In genomic region chr1:20131786-20132596, GRCm38 (mm10) we compare ENCODE assay signal across 14 mouse cellular contexts.
DNase-seq lines count a peak whose midpoint lies in the region; ATAC-seq and TF ChIP-seq lines count a peak whose summit lies in the region.
"Had no signal": no experiment of that assay in that cellular context is flagged by ENCODE, and none has a peak within 500 bp of the region (broad histone marks: within the 10 kb centered on the region; RNA-seq: fewer than 3 reads in every experiment).

No protein-coding gene starts in this region.

- H3K9ac ChIP-seq in stomach, embryonic 15.5 days: no peak overlapping the region
- H3K9ac ChIP-seq in stomach, postnatal 0 days (ENCODE audit: low read length): no peak overlapping the region
- H3K9ac ChIP-seq in liver, adult 2 months (ENCODE audit: low read depth, low read length): no peak overlapping the region; the same call in 1 of the 2 replicates
- H3K9ac ChIP-seq: embryonic facial prominence, embryonic 12.5 days; lung, embryonic 15.5 days had no signal

- peaks cover 6% of the 10 kb centered on the region for H3K4me1 ChIP-seq in kidney, adult 2 months (ENCODE audit: control insufficient read depth, insufficient read depth, low read length)
- no peaks in the 10 kb centered on the region for H3K4me1 ChIP-seq in stomach, embryonic 15.5 days
- H3K4me1 ChIP-seq in stomach, postnatal 0 days (replicated peaks; ENCODE audit: control insufficient read depth, insufficient read depth): no peaks in the 10 kb centered on the region
- H3K4me1 ChIP-seq in liver, adult 2 months (ENCODE audit: control insufficient read depth, insufficient read depth, low read length): peaks cover 4% of the 10 kb centered on the region; the same call in 1 of the 2 replicates
- H3K4me1 ChIP-seq: lung, embryonic 15.5 days; megakaryocyte, embryonic 14.5 days had no signal

- 51% methylated on average over 6 of the region's 6 CpGs for whole genome bisulfite sequencing in kidney, adult 2 months
- 52% methylated on average over 6 of the region's 6 CpGs for WGBS in stomach, embryonic 15.5 days
- WGBS in stomach, postnatal 0 days: 50% methylated on average over 6 of the region's 6 CpGs
- WGBS in liver, adult 2 months: 20% methylated on average over 6 of the region's 6 CpGs

- peak; percentile 66; the same call in 1 of the 2 replicates for ATAC-seq in stomach, embryonic 15.5 days (ENCODE audit: insufficient read depth, low FRiP score, low read depth)
- ATAC-seq in stomach, postnatal 0 days (ENCODE audit: low FRiP score, low TSS enrichment): no peak; the same call in 1 of the 2 replicates
- ATAC-seq: hindbrain, embryonic 16.5 days had no signal

- no peaks in the 10 kb centered on the region for H3K9me3 ChIP-seq in stomach, embryonic 15.5 days
- H3K9me3 ChIP-seq in stomach, postnatal 0 days (ENCODE audit: control insufficient read depth, low read length): no peaks in the 10 kb centered on the region
- H3K9me3 ChIP-seq: embryonic facial prominence, embryonic 12.5 days; lung, embryonic 15.5 days; megakaryocyte, embryonic 14.5 days had no signal

- TF ChIP-seq CTCF in kidney, adult 2 months (conservative IDR thresholded peaks at IDR 0.05; ENCODE audit: insufficient read depth, insufficient read length, low read depth, low read length): no peak
- no peak for TF ChIP-seq CTCF in stomach, postnatal 0 days (IDR thresholded peaks at IDR 0.05; ENCODE audit: low read depth)
- no peak for TF ChIP-seq CTCF in liver, adult 2 months (IDR thresholded peaks at IDR 0.05; ENCODE audit: low read depth, low read length)

- H3K79me2 ChIP-seq in liver, adult 2 months (ENCODE audit: control insufficient read depth, insufficient read depth, low read length): no peaks in the 10 kb centered on the region

- intact Hi-C loops in heart, postnatal 10 days (cut with DNase I): no loop called here

- no peak overlapping the region for H3K4me3 ChIP-seq in kidney, adult 2 months (ENCODE audit: insufficient read depth, low read depth, low read length)
- H3K4me3 ChIP-seq in stomach, embryonic 15.5 days (replicated peaks): no peak overlapping the region
- no peak overlapping the region for H3K4me3 ChIP-seq in stomach, postnatal 0 days (ENCODE audit: low read depth, low read length)
- H3K4me3 ChIP-seq in liver, adult 2 months (ENCODE audit: insufficient read depth, low read depth, low read length): peak overlapping the region; percentile 26; the same call in 1 of the 2 replicates
- H3K4me3 ChIP-seq: embryonic facial prominence, embryonic 12.5 days; lung, embryonic 15.5 days; megakaryocyte, embryonic 14.5 days had no signal

- TF ChIP-seq EP300 in stomach, postnatal 0 days (optimal IDR thresholded peaks at IDR 0.05): no peak

- no peak for TF ChIP-seq POLR2A in kidney, adult 2 months (IDR thresholded peaks at IDR 0.05; ENCODE audit: low read depth, low read length)
- TF ChIP-seq POLR2A in liver, adult 2 months (IDR thresholded peaks at IDR 0.05; ENCODE audit: extremely low read depth, insufficient read depth, low read length): no peak

- H3K27ac ChIP-seq in kidney, adult 2 months (ENCODE audit: insufficient read depth, low read depth, low read length): peak overlapping the region; percentile 52
- no peak overlapping the region for H3K27ac ChIP-seq in stomach, embryonic 15.5 days
- no peak overlapping the region for H3K27ac ChIP-seq in stomach, postnatal 0 days (replicated peaks)
- peak overlapping the region; percentile 86 for H3K27ac ChIP-seq in liver, adult 2 months (replicated peaks; ENCODE audit: insufficient read depth, low read depth, low read length)
- H3K27ac ChIP-seq: embryonic facial prominence, embryonic 12.5 days; lung, embryonic 15.5 days had no signal

- DNase-seq in kidney, adult 2 months: peak; percentile 49
- no peak for DNase-seq in kidney, postnatal 14 days
- no peak for DNase-seq in stomach, postnatal 0 days (ENCODE audit: low spot score)
- DNase-seq in liver, adult 2 months (ENCODE audit: extremely low read depth, low read depth, low spot score): peak; percentile 99
- peak; percentile 5 for DNase-seq in yolk sac, embryonic 10.5 days (ENCODE audit: low spot score)
- DNase-seq in right cerebral cortex, adult 18-20 months: no peak
- DNase-seq in heart, postnatal 10 days: no peak
- DNase-seq: cerebellum, adult 18-20 months; thymus, postnatal 14 days had no signal

- H3K36me3 ChIP-seq in kidney, adult 2 months (ENCODE audit: control insufficient read depth, insufficient read depth, low read length): no peaks in the 10 kb centered on the region
- no peaks in the 10 kb centered on the region for H3K36me3 ChIP-seq in stomach, embryonic 15.5 days
- no peaks in the 10 kb centered on the region for H3K36me3 ChIP-seq in stomach, postnatal 0 days (ENCODE audit: control insufficient read depth, insufficient read depth, low read length)
- no peaks in the 10 kb centered on the region for H3K36me3 ChIP-seq in liver, adult 2 months (ENCODE audit: control insufficient read depth, insufficient read depth, low read length)
- H3K36me3 ChIP-seq: embryonic facial prominence, embryonic 12.5 days; lung, embryonic 15.5 days had no signal

- no peak overlapping the region for H3K4me2 ChIP-seq in stomach, embryonic 15.5 days
- H3K4me2 ChIP-seq in stomach, postnatal 0 days (replicated peaks; ENCODE audit: low read depth): no peak overlapping the region
- H3K4me2 ChIP-seq: embryonic facial prominence, embryonic 12.5 days; lung, embryonic 15.5 days had no signal

- H3K27me3 ChIP-seq in kidney, adult 2 months (replicated peaks; ENCODE audit: control insufficient read depth, insufficient read depth, low read length): no peaks in the 10 kb centered on the region
- no peaks in the 10 kb centered on the region for H3K27me3 ChIP-seq in stomach, embryonic 15.5 days (replicated peaks)
- no peaks in the 10 kb centered on the region for H3K27me3 ChIP-seq in stomach, postnatal 0 days (ENCODE audit: control insufficient read depth, insufficient read depth, low read length)
- H3K27me3 ChIP-seq in liver, adult 2 months (ENCODE audit: control insufficient read depth, insufficient read depth, low read length): no peaks in the 10 kb centered on the region
- H3K27me3 ChIP-seq: embryonic facial prominence, embryonic 12.5 days; lung, embryonic 15.5 days; megakaryocyte, embryonic 14.5 days had no signal

Comparison
In these comparisons a context has a peak if more than half of its experiments do, and no peak if none do; other contexts are left out.
1. DNase-seq: peak in kidney, adult 2 months (single experiment), liver, adult 2 months (single experiment) and yolk sac, embryonic 10.5 days (single experiment); none in kidney, postnatal 14 days (single experiment), stomach, postnatal 0 days (single experiment), right cerebral cortex, adult 18-20 months (single experiment) and heart, postnatal 10 days (0 of 2).
2. H3K27ac ChIP-seq: peak in kidney, adult 2 months (single experiment) and liver, adult 2 months (single experiment); none in stomach, embryonic 15.5 days (single experiment) and stomach, postnatal 0 days (single experiment).